Mouse (Mus musculus) hindbrain, embryonic 11.5 days (tissue): ENCODE results near the gene Ocm. TPM values are rescaled to one million over a fixed set of nuclear protein-coding genes. Genes with fewer than 3 reads are reported as not detected.
A peak's percentile ranks its signal among the peaks of the same experiment; 100 is the strongest.
"Not testable (repeated sequence)": the region's sequence is repeated elsewhere in the genome, so short reads cannot be mapped to it uniquely, and the experiment has no call there.

Experiments used
- ATAC-seq: fragments of 200-750 bp; cut with Nextera tagmentation; 2 replicates; pipeline ENCODE4 v1.8.0; 2017; ENCODE audit warnings: mild to moderate bottlenecking, moderate TSS enrichment, moderate library complexity; ENCODE audit not compliant: low FRiP score
- DNase-seq: peaks from one replicate; pipeline ENCODE4 v3.0.0-alpha.2; 2015; ENCODE audit warnings: low spot score
- H3K27ac ChIP-seq: fragments of 300-500 bp; sonication (generic); 2 replicates; pipeline ENCODE4 v1.5.1; 2014; ENCODE audit warnings: mild to moderate bottlenecking, low read depth, low read length
- H3K27me3 ChIP-seq: fragments of 300-500 bp; sonication (generic); 2 replicates; pipeline ENCODE4 v1.6.1; 2014; ENCODE audit warnings: mild to moderate bottlenecking, low read length, moderate library complexity, mixed read lengths; ENCODE audit not compliant: control insufficient read depth, insufficient read depth
- H3K36me3 ChIP-seq: fragments of 300-500 bp; sonication (generic); 2 replicates; pipeline ENCODE4 v1.6.1; 2014; ENCODE audit warnings: mild to moderate bottlenecking, low read length, moderate library complexity, mixed read lengths; ENCODE audit not compliant: control insufficient read depth, insufficient read depth
- H3K4me1 ChIP-seq: fragments of 300-500 bp; sonication (generic); replicated peaks from 2 replicates; pipeline ENCODE4 v1.6.1; 2014; ENCODE audit warnings: low read length, mixed read lengths; ENCODE audit not compliant: control insufficient read depth, insufficient read depth
- H3K4me2 ChIP-seq: fragments of 300-500 bp; sonication (generic); replicated peaks from 2 replicates; pipeline ENCODE4 v1.6.1; 2014; ENCODE audit warnings: mild to moderate bottlenecking, low read depth, low read length
- H3K4me3 ChIP-seq: fragments of 300-500 bp; sonication (generic); 2 replicates; pipeline ENCODE4 v1.5.1; 2014; ENCODE audit warnings: low read depth, low read length
- H3K9ac ChIP-seq: fragments of 300-500 bp; sonication (generic); 2 replicates; pipeline ENCODE4 v1.6.1; 2014; ENCODE audit warnings: low read depth, low read length
- H3K9me3 ChIP-seq: fragments of 300-500 bp; sonication (generic); 2 replicates; pipeline ENCODE4 v1.6.1; 2016; ENCODE audit warnings: low read length; ENCODE audit not compliant: control insufficient read depth
- WGBS: fragments of 180-500 bp; shearing (Covaris S2); extraction: QIAGEN DNeasy Blood & Tissue Kit; methylation state at CpG from one replicate; pipeline ENCODE4 v1.1.7; 2014; 5-methylcytosine and 5-hydroxymethylcytosine counted together
- polyA plus RNA-seq: library from polyadenylated mRNA; unstranded; fragments of >200 nt; fragmentation: Nextera tagmentation; extraction: Ambion mirVana; gene quantifications from 2 replicates; pipeline ENCODE4 v1.2.1, GENCODE M21; 2014

Gene Ocm
- polyA plus RNA-seq, 1 experiment from 2014 or later: 0.46 TPM

GRCm38 (mm10) chr5:144015312-144015650, 11.2 kb downstream of the Ocm start:
- Histone ChIP-seq H3K4me1 (no peaks in the 10 kb centered on the region), H3K27me3 (no peaks in the 10 kb centered on the region), H3K4me3 (no peak overlapping the region; the same call in 1 of the 2 replicates), H3K9me3 (no peaks in the 10 kb centered on the region), H3K27ac (no peak overlapping the region), H3K36me3 (no peaks in the 10 kb centered on the region), H3K9ac (no peak overlapping the region), H3K4me2 (no peak overlapping the region)
- DNase-seq (no peak), ATAC-seq (peak; percentile 72; the same call in 1 of the 2 replicates)
- 78% methylated on average over 3 of the region's 3 CpGs for whole genome bisulfite sequencing

DNA sequence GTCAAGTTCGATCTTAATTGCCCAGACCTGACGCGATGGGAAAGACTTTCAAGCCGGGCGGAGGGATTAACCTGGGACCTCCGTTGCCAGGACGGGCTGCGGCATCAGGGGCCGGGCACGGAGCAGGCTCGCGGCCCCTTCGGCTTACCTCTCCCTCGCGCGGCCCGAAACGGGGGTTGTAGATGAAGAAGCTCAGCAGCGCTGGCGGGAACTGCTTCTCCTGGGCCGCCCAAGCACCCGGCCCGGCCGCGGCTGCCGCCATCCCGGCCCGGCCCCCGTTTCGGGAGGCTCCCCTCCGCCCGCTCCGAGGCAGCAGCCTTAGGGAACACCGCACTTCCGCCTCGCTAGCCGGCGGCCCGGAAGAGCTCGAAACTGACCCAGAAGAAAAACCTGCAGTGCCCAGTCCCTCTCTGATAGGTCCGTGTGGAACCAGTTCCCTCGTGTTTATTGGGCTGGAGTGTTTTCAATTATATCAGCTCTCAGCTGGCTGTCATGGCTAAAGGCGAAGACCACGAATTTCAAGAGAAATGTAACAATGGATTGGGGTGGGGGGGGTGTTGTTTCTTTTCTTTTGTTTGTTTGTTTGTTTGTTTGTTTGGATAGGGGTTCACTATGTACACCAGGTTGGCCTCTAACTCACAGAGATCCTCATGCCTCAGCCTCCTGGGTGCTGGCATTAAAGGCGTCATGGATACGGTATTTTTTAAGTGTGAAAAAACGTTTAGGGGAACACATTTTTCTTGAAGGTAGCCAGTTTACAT, 11.7 kb downstream of the Ocm start, which contains the start of gene Ccz1:
TSS of gene Ccz1 (minus strand) at position 327 of the 761 bp plus-strand sequence.
- 3% methylated on average over 47 of the region's 47 CpGs for WGBS
- peak within 1 kb of the TSS; percentile 89 for H3K9ac ChIP-seq
- DNase-seq (peak; percentile 88), ATAC-seq (peak; percentile 99)
- H3K36me3 ChIP-seq: no peaks in the 10 kb centered on the region
- H3K9me3 ChIP-seq: no peaks in the 10 kb centered on the region
- no peaks in the 10 kb centered on the region for H3K4me1 ChIP-seq
- peak within 1 kb of the TSS; percentile 92 for H3K4me3 ChIP-seq
- peak within 1 kb of the TSS; percentile 74 for H3K27ac ChIP-seq
- H3K27me3 ChIP-seq: no peaks in the 10 kb centered on the region
- peak within 1 kb of the TSS; percentile 39; the same call in 1 of the 2 replicates for H3K4me2 ChIP-seq

DNA sequence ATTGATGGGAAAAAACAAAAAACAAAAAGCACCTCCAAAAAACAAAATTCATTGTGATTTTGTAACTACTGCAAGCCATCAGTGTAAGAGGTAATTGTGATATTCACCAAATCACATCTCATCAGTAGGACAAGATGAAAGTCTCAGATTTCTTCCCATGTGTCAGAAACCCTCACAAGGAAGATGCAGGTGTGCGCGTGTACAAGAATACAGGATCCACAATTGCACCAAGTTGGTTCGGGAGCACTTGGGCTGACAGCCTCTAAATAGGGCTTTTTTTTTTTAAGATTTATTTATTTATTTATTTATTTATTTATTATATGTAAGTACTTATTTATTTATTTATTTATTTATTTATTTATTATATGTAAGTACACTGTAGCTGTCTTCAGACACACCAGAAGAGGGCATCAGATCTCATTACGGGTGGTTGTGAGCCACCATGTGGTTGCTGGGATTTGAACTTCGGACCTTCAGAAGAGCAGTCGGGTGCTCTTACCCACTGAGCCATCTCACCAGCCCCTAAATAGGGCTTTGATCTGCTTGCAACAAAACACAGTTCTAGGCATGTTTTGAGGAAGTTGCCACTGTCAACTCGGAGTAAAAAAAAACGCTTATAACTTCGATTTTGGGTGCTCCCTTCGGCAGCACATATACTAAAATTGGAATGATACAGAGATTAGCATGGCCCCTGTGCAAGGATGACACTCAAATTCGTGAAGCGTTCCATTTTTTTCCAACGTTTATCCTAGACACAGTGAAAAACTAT, 12.9 kb downstream of the Ocm start:
- Histone ChIP-seq H3K4me3 (peak overlapping the region; percentile 92; the same call in 1 of the 2 replicates), H3K4me2 (peak overlapping the region; percentile 39; the same call in 1 of the 2 replicates)
- H3K9ac ChIP-seq, DNase-seq, H3K9me3 ChIP-seq, H3K4me1 ChIP-seq, H3K36me3 ChIP-seq, ATAC-seq, H3K27me3 ChIP-seq, H3K27ac ChIP-seq: not testable (repeated sequence)
- WGBS: 69% methylated on average over 12 of the region's 13 CpGs

GRCm38 (mm10) chr5:144002461-144003192, 23.8 kb downstream of the Ocm start:
- DNase-seq: no peak
- Histone ChIP-seq H3K27ac (no peak overlapping the region), H3K4me1 (no peaks in the 10 kb centered on the region), H3K9me3 (no peaks in the 10 kb centered on the region), H3K9ac (no peak overlapping the region), H3K36me3 (peaks cover 11% of the 10 kb centered on the region), H3K4me3 (no peak overlapping the region), H3K4me2 (no peak overlapping the region), H3K27me3 (no peaks in the 10 kb centered on the region)
- 90% methylated on average over 15 of the region's 15 CpGs for WGBS
- no peak for ATAC-seq

- DNase-seq (peak; percentile 16), ATAC-seq (no peak)
- Histone ChIP-seq H3K27me3 (no peaks in the 10 kb centered on the region), H3K4me3 (no peak overlapping the region), H3K4me2 (no peak overlapping the region), H3K9ac (no peak overlapping the region), H3K9me3 (no peaks in the 10 kb centered on the region), H3K36me3 (peaks cover 11% of the 10 kb centered on the region), H3K4me1 (no peaks in the 10 kb centered on the region), H3K27ac (no peak overlapping the region)
- 91% methylated on average over 1 of the region's 1 CpGs for WGBS
Observed at GRCm38 (mm10) chr5:143999409-143999808, 27.1 kb downstream of the Ocm start.

DNA sequence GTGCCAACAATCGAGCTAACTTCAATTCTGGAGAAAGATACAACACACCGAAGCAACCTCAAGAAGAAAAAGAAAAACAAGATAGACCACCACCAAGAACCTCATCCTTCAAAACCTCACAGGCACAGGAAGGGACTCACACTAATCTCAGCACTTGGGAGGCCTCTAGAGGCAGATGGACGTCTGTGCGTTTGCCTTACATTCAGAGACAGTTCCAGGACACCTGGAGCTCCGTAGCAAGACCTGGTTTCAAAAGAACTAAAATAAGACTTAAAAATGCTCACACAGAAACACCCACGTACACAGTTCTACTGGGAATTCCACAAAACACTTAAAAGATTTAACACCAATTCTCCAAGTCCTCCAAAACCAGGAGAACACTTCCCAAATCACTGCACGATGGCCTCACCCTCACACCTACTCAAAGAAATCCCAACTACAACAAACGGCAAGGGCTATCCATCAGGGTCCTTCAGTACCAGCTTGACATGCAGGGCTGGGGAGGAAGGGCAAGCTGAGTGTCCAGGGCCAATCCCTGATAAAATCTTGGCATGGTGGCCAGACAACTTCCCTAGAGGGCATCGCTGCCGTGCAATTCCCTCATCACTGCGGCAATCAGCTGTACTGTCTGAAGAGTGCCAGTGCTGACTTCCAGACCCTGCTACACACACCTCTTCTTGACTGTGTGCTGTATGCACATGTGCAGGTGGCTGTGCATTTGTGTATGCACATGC, 31.7 kb downstream of the Ocm start:
- WGBS: 82% methylated on average over 11 of the region's 11 CpGs
- no peaks in the 10 kb centered on the region for H3K27me3 ChIP-seq
- H3K9ac ChIP-seq: no peak overlapping the region
- no peak overlapping the region for H3K4me2 ChIP-seq
- H3K4me1 ChIP-seq: no peaks in the 10 kb centered on the region
- ATAC-seq (no peak), DNase-seq (no peak)
- no peak overlapping the region for H3K27ac ChIP-seq
- peaks cover 8% of the 10 kb centered on the region for H3K36me3 ChIP-seq
- H3K9me3 ChIP-seq: no peaks in the 10 kb centered on the region
- no peak overlapping the region for H3K4me3 ChIP-seq

DNA sequence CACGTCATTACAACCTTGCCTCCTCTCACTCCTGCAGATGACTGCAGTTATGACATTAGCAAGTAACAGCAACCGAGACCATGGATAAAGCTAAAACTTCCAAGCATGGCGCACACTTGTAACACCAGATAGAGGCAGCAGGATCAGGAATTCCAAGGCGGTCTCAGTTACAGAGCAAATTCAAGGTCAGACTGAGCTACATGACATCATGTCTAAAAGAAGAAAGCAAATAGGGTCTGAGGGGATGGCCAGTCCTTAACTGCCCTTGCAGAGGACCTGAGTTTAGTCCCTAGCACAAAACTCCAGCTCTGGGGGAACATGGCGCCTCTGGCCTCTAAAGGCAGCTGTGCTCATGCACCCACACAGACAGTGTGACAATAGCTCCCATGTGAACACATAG, 32.6 kb downstream of the Ocm start:
- peaks cover 5% of the 10 kb centered on the region; the same call in 1 of the 2 replicates for H3K36me3 ChIP-seq
- no peak for DNase-seq
- ATAC-seq: no peak
- no peak overlapping the region for H3K4me2 ChIP-seq
- no peak overlapping the region for H3K27ac ChIP-seq
- WGBS: 97% methylated on average over 5 of the region's 5 CpGs
- no peaks in the 10 kb centered on the region for H3K4me1 ChIP-seq
- no peaks in the 10 kb centered on the region for H3K9me3 ChIP-seq
- H3K4me3 ChIP-seq: no peak overlapping the region
- H3K9ac ChIP-seq: no peak overlapping the region
- H3K27me3 ChIP-seq: no peaks in the 10 kb centered on the region

GRCm38 (mm10) chr5:143993260-143993659, 33.2 kb downstream of the Ocm start:
- peaks cover 5% of the 10 kb centered on the region; the same call in 1 of the 2 replicates for H3K36me3 ChIP-seq

More at GRCm38 (mm10) chr5:143993260-143993659, 33.2 kb downstream of the Ocm start:
- Histone ChIP-seq H3K4me2 (no peak overlapping the region), H3K9ac (no peak overlapping the region), H3K27me3 (no peaks in the 10 kb centered on the region), H3K4me3 (no peak overlapping the region), H3K27ac (no peak overlapping the region), H3K4me1 (no peaks in the 10 kb centered on the region), H3K9me3 (no peaks in the 10 kb centered on the region)
- WGBS: 93% methylated on average over 8 of the region's 8 CpGs
- ATAC-seq: no peak
- DNase-seq: no peak
